Mouse (Mus musculus): ENCODE data around the gene Mtif2.

GRCm38 (mm10) chr11:29572656-29573055, 46.4 kb downstream of the Mtif2 start:
- no peak for TF ChIP-seq TAL1 (IDR thresholded peaks at IDR 0.05; ENCODE audit: low read length)
- TF ChIP-seq GATA1 (IDR thresholded peaks at IDR 0.05; ENCODE audit: low read length): no peak

Data from erythroblast, embryonic 14.5 days (primary cell).